Mouse (Mus musculus) lung, postnatal 0 days (tissue): ENCODE data around the gene Rac2. TPM values are rescaled to one million over a fixed set of nuclear protein-coding genes. Genes with fewer than 3 reads are reported as not detected.

Experiments used
- ATAC-seq: fragments of 200-750 bp; cut with Nextera tagmentation; 2 replicates; pipeline ENCODE4 v1.8.0; 2017; ENCODE audit warnings: moderate library complexity
- DNase-seq: peaks from one replicate; pipeline ENCODE4 v3.0.0-alpha.2; 2016; ENCODE audit warnings: low spot score
- H3K27ac ChIP-seq: fragments of 300-500 bp; sonication (generic); 2 replicates; pipeline ENCODE4 v1.5.1; 2014; ENCODE audit warnings: antibody characterized with exemption, mild to moderate bottlenecking, low read length, mixed read lengths
- H3K27me3 ChIP-seq: fragments of 300-500 bp; sonication (generic); replicated peaks from 2 replicates; pipeline ENCODE4 v1.6.1; 2014; ENCODE audit warnings: low read length, mixed read lengths; ENCODE audit not compliant: insufficient read depth
- H3K36me3 ChIP-seq: fragments of 300-500 bp; sonication (generic); 2 replicates; pipeline ENCODE4 v1.6.1; 2014; ENCODE audit warnings: low read length, mixed read lengths; ENCODE audit not compliant: insufficient read depth
- H3K4me1 ChIP-seq: fragments of 300-500 bp; sonication (generic); 2 replicates; pipeline ENCODE4 v1.6.1; 2014; ENCODE audit warnings: antibody characterized with exemption, low read depth, low read length, mixed read lengths; ENCODE audit not compliant: insufficient read depth
- H3K4me2 ChIP-seq: fragments of 300-500 bp; sonication (generic); replicated peaks from 2 replicates; pipeline ENCODE4 v1.6.1; 2014; ENCODE audit warnings: low read depth, mild to moderate bottlenecking, low read length, moderate library complexity, mixed read lengths
- H3K4me3 ChIP-seq: fragments of 300-500 bp; sonication (generic); 2 replicates; pipeline ENCODE4 v1.5.1; 2014; ENCODE audit warnings: low read depth, low read length
- H3K9ac ChIP-seq: fragments of 300-500 bp; sonication (generic); replicated peaks from 2 replicates; pipeline ENCODE4 v1.6.1; 2014; ENCODE audit warnings: low read depth, mild to moderate bottlenecking
- H3K9me3 ChIP-seq: fragments of 300-500 bp; sonication (generic); 2 replicates; pipeline ENCODE4 v1.6.1; 2016; ENCODE audit warnings: low read length, mixed read lengths
- CTCF ChIP-seq: IDR thresholded peaks from 2 replicates; pipeline ENCODE4 v1.5.1; 2016; ENCODE audit warnings: antibody characterized with exemption, mild to moderate bottlenecking
- EP300 ChIP-seq: IDR thresholded peaks from 2 replicates; pipeline ENCODE4 v1.6.1; 2016; ENCODE audit warnings: antibody characterized with exemption, mild to moderate bottlenecking, control low read depth
- WGBS: fragments of 180-500 bp; shearing (Covaris S2); extraction: QIAGEN DNeasy Blood & Tissue Kit; methylation state at CpG from one replicate; pipeline ENCODE4 v1.1.7; 2014; 5-methylcytosine and 5-hydroxymethylcytosine counted together
- polyA plus RNA-seq: library from polyadenylated mRNA; unstranded; fragments of >200 nt; fragmentation: Nextera tagmentation; extraction: Ambion mirVana; gene quantifications from 2 replicates; pipeline ENCODE4 v1.2.1, GENCODE M21; 2015

The Rac2 gene
- polyA plus RNA-seq, 1 experiment from 2014 or later: 29.7 TPM

DNA sequence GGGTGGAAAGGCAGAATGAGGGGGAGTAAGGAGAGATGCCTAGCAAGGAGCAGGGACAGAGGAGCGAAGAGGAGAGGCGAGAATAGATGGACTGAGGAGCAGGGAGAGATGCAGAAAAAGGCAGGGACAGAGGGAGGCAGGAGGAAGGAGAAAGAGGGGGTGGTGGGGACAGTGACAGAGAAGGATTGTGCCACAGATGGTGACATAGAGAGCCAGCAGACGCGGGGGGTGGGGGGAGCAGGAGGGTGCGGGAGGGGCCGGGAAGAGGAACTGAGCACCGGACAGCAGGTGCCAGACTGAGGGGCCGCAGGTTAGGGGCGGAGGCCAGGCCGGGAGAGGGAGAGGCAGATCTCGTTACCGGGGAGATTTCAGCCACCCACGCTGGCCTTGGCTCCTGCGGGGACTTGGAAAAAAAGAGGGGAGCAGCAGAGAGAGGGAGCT is 28.0 kb downstream of the Rac2 start, which contains the start of gene Sstr3:
Gene Sstr3 (minus strand): TSS at position 125 of the 441 bp plus-strand sequence.
- Histone ChIP-seq H3K9me3 (no peaks in the 10 kb centered on the region), H3K27me3 (0 out of 2 replicates have a peak, but pooled peaks cover 8% of the 10 kb centered on the region), H3K4me3 (no peak within 1 kb of the TSS), H3K9ac (no peak within 1 kb of the TSS), H3K4me2 (no peak within 1 kb of the TSS), H3K4me1 (no peaks in the 10 kb centered on the region), H3K36me3 (no peaks in the 10 kb centered on the region), H3K27ac (no peak within 1 kb of the TSS)
- WGBS: 7% methylated on average over 14 of the region's 14 CpGs
- no peak for TF ChIP-seq CTCF
- TF ChIP-seq EP300: no peak
- no peak for DNase-seq
- no peak for ATAC-seq

DNA sequence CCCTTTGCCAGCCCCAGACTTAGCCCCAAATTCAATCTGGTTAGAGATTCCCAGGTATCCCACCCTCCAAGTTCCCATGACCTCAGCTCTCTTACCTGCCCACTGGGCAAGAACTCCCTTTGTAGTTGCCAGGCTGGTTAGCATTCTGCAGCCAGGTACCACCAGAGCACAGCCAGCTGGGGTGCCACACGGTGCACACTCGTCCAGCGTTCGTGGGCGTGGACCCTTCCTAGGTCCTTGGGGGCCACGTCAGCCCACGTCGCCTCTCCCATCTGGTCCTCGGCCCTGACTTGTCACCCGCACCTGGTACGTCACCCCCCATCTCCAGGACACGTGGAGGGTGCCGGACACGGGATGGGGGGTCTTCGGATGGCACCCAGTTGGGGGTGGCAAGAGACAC is 28.5 kb downstream of the Rac2 start:
- H3K4me1 ChIP-seq: no peaks in the 10 kb centered on the region
- no peaks in the 10 kb centered on the region for H3K36me3 ChIP-seq
- 60% methylated on average over 15 of the region's 15 CpGs for WGBS
- no peak overlapping the region for H3K4me2 ChIP-seq
- no peak overlapping the region for H3K27ac ChIP-seq
- ATAC-seq (no peak), DNase-seq (no peak)
- H3K9me3 ChIP-seq: no peaks in the 10 kb centered on the region
- no peak overlapping the region for H3K4me3 ChIP-seq
- no peak for TF ChIP-seq EP300
- TF ChIP-seq CTCF: no peak
- H3K9ac ChIP-seq: no peak overlapping the region
- H3K27me3 ChIP-seq: 0 out of 2 replicates have a peak, but pooled peaks cover 8% of the 10 kb centered on the region

DNA sequence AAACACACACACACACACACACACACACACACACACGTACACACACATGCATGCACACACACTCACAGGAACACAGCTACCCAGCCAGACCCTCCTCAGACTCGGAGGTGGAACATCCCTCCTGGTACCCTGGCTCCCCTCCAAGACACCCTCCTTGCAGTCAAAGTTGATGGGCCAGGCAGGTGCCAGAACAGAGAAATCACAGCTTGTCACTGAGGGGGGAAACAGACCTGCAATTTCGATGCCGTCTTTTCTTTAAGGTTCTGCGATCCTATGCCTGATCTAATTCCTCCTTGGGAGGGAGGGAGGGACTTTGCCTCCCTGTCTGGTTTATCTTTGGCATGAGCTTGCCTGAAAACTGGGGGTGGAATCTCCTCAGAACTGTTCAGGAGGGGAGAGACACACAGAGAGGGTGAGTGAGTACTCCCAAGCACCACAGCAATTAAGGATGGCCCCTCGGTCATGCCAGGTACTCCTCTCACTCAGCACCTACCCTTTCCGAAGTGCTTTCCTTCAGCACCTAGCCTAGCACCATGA is 29.7 kb downstream of the Rac2 start:
- no peaks in the 10 kb centered on the region for H3K4me1 ChIP-seq
- H3K4me3 ChIP-seq: no peak overlapping the region
- WGBS: 62% methylated on average over 7 of the region's 7 CpGs
- no peaks in the 10 kb centered on the region for H3K9me3 ChIP-seq
- DNase-seq (no peak), ATAC-seq (no peak)
- TF ChIP-seq EP300: no peak
- no peak for TF ChIP-seq CTCF
- 0 out of 2 replicates have a peak, but pooled peaks cover 8% of the 10 kb centered on the region for H3K27me3 ChIP-seq
- no peak overlapping the region for H3K27ac ChIP-seq
- H3K4me2 ChIP-seq: no peak overlapping the region
- H3K36me3 ChIP-seq: no peaks in the 10 kb centered on the region
- H3K9ac ChIP-seq: no peak overlapping the region

DNA sequence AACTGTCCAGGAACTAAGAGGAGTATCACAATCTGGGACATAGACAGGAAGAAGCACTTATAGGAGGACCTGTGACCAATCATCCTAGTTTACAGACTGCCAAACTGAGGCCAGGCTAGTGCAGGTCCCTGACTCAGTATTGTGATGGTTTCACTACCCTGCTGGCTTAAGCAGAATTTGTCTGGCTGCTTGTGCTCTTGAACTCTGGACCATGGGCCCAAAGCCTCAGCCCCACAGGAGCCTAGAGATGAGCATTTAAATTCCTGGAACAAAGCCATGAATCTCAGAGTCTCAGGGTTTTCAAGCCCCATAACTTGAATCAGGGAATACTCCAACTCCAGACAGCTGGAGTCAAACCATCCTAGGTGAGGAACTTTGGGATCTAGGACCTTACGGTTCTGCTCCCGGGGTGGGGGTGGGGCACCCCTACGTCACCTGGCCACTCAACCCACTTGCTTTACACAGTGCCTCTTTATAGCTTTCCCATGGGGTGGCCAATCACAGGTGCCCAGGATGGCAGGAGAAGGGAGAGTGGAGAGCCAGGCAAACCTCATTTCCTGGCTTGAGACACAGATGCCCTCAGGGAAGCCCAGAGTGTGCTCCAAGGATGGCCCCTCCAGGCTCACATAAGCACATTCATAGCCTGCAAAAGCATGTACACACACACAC is 30.4 kb downstream of the Rac2 start:
- 58% methylated on average over 3 of the region's 3 CpGs for WGBS
- no peaks in the 10 kb centered on the region for H3K36me3 ChIP-seq
- no peak overlapping the region for H3K9ac ChIP-seq
- no peak overlapping the region for H3K4me2 ChIP-seq
- no peak overlapping the region for H3K4me3 ChIP-seq
- TF ChIP-seq CTCF: no peak
- no peak for TF ChIP-seq EP300
- H3K27ac ChIP-seq: no peak overlapping the region
- ATAC-seq: peak; percentile 69
- peak; percentile 44 for DNase-seq
- H3K9me3 ChIP-seq: no peaks in the 10 kb centered on the region
- 0 out of 2 replicates have a peak, but pooled peaks cover 8% of the 10 kb centered on the region for H3K27me3 ChIP-seq
- H3K4me1 ChIP-seq: no peaks in the 10 kb centered on the region

DNA sequence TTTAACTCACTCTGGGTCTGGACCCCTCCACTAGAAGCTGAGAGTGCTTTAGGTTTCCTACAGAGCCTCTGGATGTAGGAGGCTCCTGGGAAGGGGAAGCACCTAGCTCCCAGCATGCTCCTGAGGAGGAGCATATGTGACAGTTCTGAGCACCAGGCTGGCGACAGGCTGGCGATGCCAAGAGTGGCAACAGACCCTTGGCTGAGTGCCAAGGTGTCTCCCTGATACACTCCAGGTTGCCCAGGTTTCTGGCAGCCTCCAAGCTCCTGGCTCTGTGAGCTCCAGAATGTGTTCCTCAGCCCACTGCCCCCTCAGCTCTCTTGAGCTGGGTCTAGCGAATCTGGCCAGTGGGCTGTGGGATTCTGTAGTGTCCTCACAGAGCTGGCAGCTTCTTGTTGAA is 31.0 kb downstream of the Rac2 start:
- Histone ChIP-seq H3K27me3 (0 out of 2 replicates have a peak, but pooled peaks cover 8% of the 10 kb centered on the region), H3K9me3 (no peaks in the 10 kb centered on the region), H3K4me2 (no peak overlapping the region), H3K4me1 (no peaks in the 10 kb centered on the region), H3K27ac (no peak overlapping the region), H3K4me3 (no peak overlapping the region), H3K9ac (no peak overlapping the region), H3K36me3 (no peaks in the 10 kb centered on the region)
- no peak for TF ChIP-seq EP300
- TF ChIP-seq CTCF: no peak
- 23% methylated on average over 3 of the region's 3 CpGs for WGBS
- peak; percentile 38 for DNase-seq
- peak; percentile 30 for ATAC-seq

DNA sequence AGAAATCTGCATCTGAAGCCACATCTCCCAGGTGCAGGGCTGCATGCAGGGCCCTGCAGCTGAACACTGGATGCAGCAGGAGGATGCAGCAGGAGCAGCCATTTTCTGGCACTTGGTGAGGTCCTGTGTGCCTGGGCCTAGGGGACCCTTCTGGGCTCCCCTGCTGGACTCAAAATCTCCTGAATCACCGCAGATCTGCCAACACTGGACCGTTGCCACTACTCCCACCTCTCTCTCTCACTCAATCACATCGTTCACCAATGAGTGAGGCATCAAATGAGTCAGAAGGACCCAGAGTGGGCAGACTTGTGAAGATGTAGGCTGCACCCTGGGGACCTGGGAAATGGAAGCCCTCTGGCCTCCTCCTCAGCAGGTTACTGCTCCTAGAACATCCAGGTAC is 31.5 kb downstream of the Rac2 start:
- Histone ChIP-seq H3K9me3 (no peaks in the 10 kb centered on the region), H3K4me3 (no peak overlapping the region), H3K27ac (no peak overlapping the region), H3K36me3 (no peaks in the 10 kb centered on the region), H3K4me1 (no peaks in the 10 kb centered on the region), H3K4me2 (no peak overlapping the region), H3K27me3 (0 out of 2 replicates have a peak, but pooled peaks cover 8% of the 10 kb centered on the region), H3K9ac (no peak overlapping the region)
- no peak for TF ChIP-seq CTCF
- no peak for TF ChIP-seq EP300
- WGBS: 52% methylated on average over 3 of the region's 3 CpGs
- no peak for DNase-seq
- no peak for ATAC-seq
